Mouse (Mus musculus) left cerebral cortex, adult 11 months (tissue): ENCODE measurements at regions not wholly inside any gene's neighbourhood (a gene's known extent, or its start where the extent isn't known, plus 50 kb on each side); places are given as distances from the start of the nearest gene placed in this dataset.

ENCODE experiments used
- DNase-seq: peaks from one replicate; pipeline ENCODE4 v3.0.0; 2022; ENCODE audit warnings: low spot score

DNA sequence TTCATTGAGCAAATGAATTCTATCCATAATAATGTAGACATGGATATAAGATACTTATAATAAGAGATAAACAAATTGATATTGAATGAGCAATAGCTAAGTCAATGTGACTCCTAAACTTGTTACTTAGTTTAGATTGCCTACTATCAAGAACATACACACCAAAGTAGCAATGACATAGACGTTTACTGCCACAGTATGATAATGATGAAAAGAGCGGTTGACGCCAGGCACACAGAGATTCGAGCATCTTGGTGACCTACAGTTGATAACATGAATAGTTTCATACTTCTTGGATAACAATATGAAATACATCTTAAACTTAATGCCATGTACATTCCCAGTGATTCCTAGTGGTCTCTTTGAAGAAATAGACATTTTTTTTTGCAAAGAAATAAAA is 55.9 kb upstream of the Tbc1d2b start:
- DNase-seq: no peak
